18 mouse cellular contexts compared by ENCODE assay signal in the genomic region with DNA sequence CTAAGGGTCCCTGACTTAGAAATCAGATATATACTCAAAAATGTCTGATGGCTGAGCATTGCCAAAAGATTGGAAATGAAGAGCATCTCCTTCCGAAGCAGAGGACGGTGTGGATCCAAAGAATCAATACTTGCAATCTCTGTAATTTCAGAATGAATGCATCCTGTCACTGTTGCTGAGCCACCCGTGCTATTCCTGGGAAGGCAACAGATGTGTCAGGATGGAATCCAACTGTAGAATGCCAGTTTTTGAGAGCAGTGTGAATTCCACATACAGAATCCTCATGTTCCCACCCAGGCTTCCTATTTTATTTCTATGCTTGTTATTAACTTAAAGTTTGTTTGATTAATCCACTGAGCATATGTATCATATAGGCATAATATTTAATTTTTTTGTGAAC.
DNase-seq lines count a peak whose midpoint lies in the region.
"Had no signal": no experiment of that assay in that cellular context is flagged by ENCODE, and none has a peak within 500 bp of the region (broad histone marks: within the 10 kb centered on the region; RNA-seq: fewer than 3 reads in every experiment).

No protein-coding gene starts in this region.

- H3K4me3 ChIP-seq in limb, embryonic 10.5 days = no peak overlapping the region
- H3K4me3 ChIP-seq: erythroblast, embryonic 14.5 days; liver, embryonic 15.5 days; midbrain, embryonic 15.5 days had no signal

- peak; percentile 46 for DNase-seq in right cerebral cortex, adult 18-20 months
- no peak for DNase-seq in right cerebral cortex, postnatal 14 days
- peak; percentile 18 to 35 for DNase-seq in layer of hippocampus, adult 8-10 months (ENCODE audit: low spot score in 2 of 2)
- peak; percentile 47 to 56 for DNase-seq in left cerebral cortex, postnatal 14 days (ENCODE audit: low spot score in 2 of 2)
- peak; percentile 49 for DNase-seq in telencephalon, adult 2 months (ENCODE audit: low read depth, low spot score)
- DNase-seq in heart, adult 18-20 months = no peak
- no peak for DNase-seq in heart, postnatal 14 days
- DNase-seq in limb, embryonic 10.5 days (ENCODE audit: low spot score) = no peak
- DNase-seq: adrenal gland, postnatal 36 days; gastrocnemius, postnatal 36 days; heart, postnatal 36 days; kidney, adult 2 months; kidney, postnatal 4 days; lung, postnatal 10 days; thymus, postnatal 25 days had no signal

- H3K27me3 ChIP-seq in limb, embryonic 10.5 days (ENCODE audit: low read depth, poor library complexity, severe bottlenecking) = no peaks in the 10 kb centered on the region
- H3K27me3 ChIP-seq: liver, embryonic 15.5 days; midbrain, embryonic 15.5 days had no signal

- H3K9me3 ChIP-seq in limb, embryonic 10.5 days (replicated peaks) = no peaks in the 10 kb centered on the region
- H3K9me3 ChIP-seq: liver, embryonic 15.5 days; midbrain, embryonic 15.5 days had no signal

- H3K4me1 ChIP-seq in limb, embryonic 10.5 days = no peaks in the 10 kb centered on the region
- H3K4me1 ChIP-seq: liver, embryonic 15.5 days; midbrain, embryonic 15.5 days had no signal

- H3K36me3 ChIP-seq in limb, embryonic 10.5 days = no peaks in the 10 kb centered on the region
- H3K36me3 ChIP-seq: liver, embryonic 15.5 days; midbrain, embryonic 15.5 days had no signal

- 86% methylated on average over 3 of the region's 3 CpGs for WGBS in limb, embryonic 10.5 days

- intact Hi-C loops in left cerebral cortex, postnatal 14 days (cut with DNase I) = no loop called here
- intact Hi-C loops in heart, postnatal 14 days (cut with DNase I) = no loop called here

- H3K27ac ChIP-seq in limb, embryonic 10.5 days = no peak overlapping the region
- H3K27ac ChIP-seq: liver, embryonic 15.5 days; midbrain, embryonic 15.5 days had no signal

Comparison
In these comparisons a context has a peak if more than half of its experiments do, and no peak if none do; other contexts are left out.
1. DNase-seq: peak in right cerebral cortex, adult 18-20 months (single experiment), layer of hippocampus, adult 8-10 months (2 of 2), left cerebral cortex, postnatal 14 days (2 of 2) and telencephalon, adult 2 months (single experiment); none in right cerebral cortex, postnatal 14 days (single experiment), heart, adult 18-20 months (0 of 2), heart, postnatal 14 days (0 of 2) and limb, embryonic 10.5 days (single experiment).